Mouse (Mus musculus): ENCODE measurements around the gene Abi2. TPM values are rescaled to one million over a fixed set of nuclear protein-coding genes. Genes with fewer than 3 reads are reported as not detected.

Gene Abi2
- total RNA-seq, 1 experiment from 2014 or later: 28.1 TPM

GRCm38 (mm10) chr1:60485649-60486048 is 76.2 kb downstream of the Abi2 start:
- ATAC-seq (replicated peaks; ENCODE audit: low read depth, poor library complexity, severe bottlenecking): no peak

- no peak for ATAC-seq (replicated peaks; ENCODE audit: low read depth, poor library complexity, severe bottlenecking)
Measured at GRCm38 (mm10) chr1:60488635-60489034, 79.2 kb downstream of the Abi2 start.

- no peak for ATAC-seq (replicated peaks; ENCODE audit: low read depth, poor library complexity, severe bottlenecking)
Measured at GRCm38 (mm10) chr1:60489660-60490059, 80.2 kb downstream of the Abi2 start.

GRCm38 (mm10) chr1:60490510-60490909 is 81.1 kb downstream of the Abi2 start:
- ATAC-seq (replicated peaks; ENCODE audit: low read depth, poor library complexity, severe bottlenecking): no peak

GRCm38 (mm10) chr1:60492404-60492803 is 83.0 kb downstream of the Abi2 start:
- ATAC-seq (replicated peaks; ENCODE audit: low read depth, poor library complexity, severe bottlenecking): no peak

- no peak for ATAC-seq (replicated peaks; ENCODE audit: low read depth, poor library complexity, severe bottlenecking)
Measured at GRCm38 (mm10) chr1:60493421-60493820, 84.0 kb downstream of the Abi2 start.

GRCm38 (mm10) chr1:60503456-60503855 is 94.0 kb downstream of the Abi2 start:
- ATAC-seq (replicated peaks; ENCODE audit: low read depth, poor library complexity, severe bottlenecking): 0 out of 2 replicates have a peak, but pooled peaks have one; percentile 32

GRCm38 (mm10) chr1:60510584-60510983 is 101.2 kb downstream of the Abi2 start:
- no peak for ATAC-seq (replicated peaks; ENCODE audit: low read depth, poor library complexity, severe bottlenecking)

GRCm38 (mm10) chr1:60530107-60530506 is 120.7 kb downstream of the Abi2 start:
- ATAC-seq (replicated peaks; ENCODE audit: low read depth, poor library complexity, severe bottlenecking): no peak

GRCm38 (mm10) chr1:60530636-60531035 is 121.2 kb downstream of the Abi2 start:
- peak; percentile 65 for ATAC-seq (replicated peaks; ENCODE audit: low read depth, poor library complexity, severe bottlenecking)

Other genes with a start within 250 kb of the Abi2 start
- 7.3 and 13.0 TPM in 2 replicates for gene Nbeal1, start 229.0 kb upstream of the Abi2 start, total RNA-seq (2017)
- gene Cyp20a1, start 66.3 kb upstream of the Abi2 start, total RNA-seq (2017): 28.3 and 38.5 TPM in 2 replicates
- 1.2 and 4.8 TPM in 2 replicates for gene Raph1, start 157.5 kb downstream of the Abi2 start, total RNA-seq (2017)

All from common myeloid progenitor, adult 5-6 weeks (primary cell).